Mouse (Mus musculus): Measurements from ENCODE around the gene Ptprg. TPM values are rescaled to one million over a fixed set of nuclear protein-coding genes. Genes with fewer than 3 reads are reported as not detected.

Ptprg gene
- polyA plus RNA-seq, 1 experiment = 12.1 TPM

DNA sequence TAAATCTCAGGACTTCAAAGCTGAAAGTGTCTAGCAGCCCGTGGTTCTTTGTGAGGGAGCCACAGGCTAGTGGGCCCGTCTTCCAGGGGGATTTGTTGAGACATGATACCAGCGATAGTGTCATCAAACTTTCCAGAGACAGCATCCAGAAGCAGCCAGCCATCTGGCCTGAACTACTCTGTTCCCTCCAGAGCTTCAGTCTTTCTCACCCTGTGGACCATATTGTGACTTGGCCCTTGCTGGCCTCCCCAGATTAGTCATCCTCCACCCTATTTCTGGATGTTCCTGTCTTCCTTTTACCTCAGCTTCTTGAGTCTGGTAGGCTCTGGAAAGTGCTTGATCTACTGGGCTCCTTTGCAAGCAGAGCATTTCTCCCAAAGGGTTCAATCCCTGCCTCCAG is 333.1 kb downstream of the Ptprg start:
- Histone ChIP-seq H3K27ac (ENCODE audit: control insufficient read depth, insufficient read depth, low read depth, low read length) (no peak overlapping the region), H3K4me3 (ENCODE audit: control insufficient read depth, low read depth, low read length) (no peak overlapping the region), H3K27me3 (ENCODE audit: control insufficient read depth, insufficient read depth, low read length) (no peaks in the 10 kb centered on the region), H3K36me3 (ENCODE audit: control insufficient read depth, insufficient read depth, low read length) (no peaks in the 10 kb centered on the region), H3K4me1 (ENCODE audit: control insufficient read depth, insufficient read depth, low read length) (no peaks in the 10 kb centered on the region)
- no peak for TF ChIP-seq CTCF (IDR thresholded peaks at IDR 0.05; ENCODE audit: control insufficient read depth, insufficient read depth, insufficient replicate concordance, low read depth, low read length)
- no peak for TF ChIP-seq POLR2A (IDR thresholded peaks at IDR 0.05; ENCODE audit: control insufficient read depth, low read depth, low read length)

DNA sequence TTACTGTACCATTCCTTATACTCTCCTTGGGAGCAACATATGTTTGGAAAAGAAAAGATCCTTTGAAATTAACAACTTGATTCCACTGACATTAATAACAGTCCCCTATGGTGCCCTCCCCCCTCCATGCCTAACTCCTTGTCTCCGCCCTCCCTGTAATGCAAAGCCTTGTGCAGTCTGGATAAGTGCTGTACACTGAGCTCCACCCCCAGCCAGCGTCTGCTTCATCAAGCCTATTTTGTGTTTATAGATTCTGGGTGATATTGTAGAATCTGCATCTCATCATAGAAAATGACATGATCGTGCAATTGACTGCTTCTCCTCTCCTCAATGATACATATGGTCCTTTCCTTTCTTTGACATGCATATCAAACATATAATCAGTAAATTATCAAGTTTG is 337.6 kb downstream of the Ptprg start:
- Histone ChIP-seq H3K27me3 (ENCODE audit: control insufficient read depth, insufficient read depth, low read length) (no peaks in the 10 kb centered on the region), H3K4me1 (ENCODE audit: control insufficient read depth, insufficient read depth, low read length) (no peaks in the 10 kb centered on the region; the same call in 1 of the 2 replicates), H3K27ac (ENCODE audit: control insufficient read depth, insufficient read depth, low read depth, low read length) (no peak overlapping the region), H3K36me3 (ENCODE audit: control insufficient read depth, insufficient read depth, low read length) (no peaks in the 10 kb centered on the region), H3K4me3 (ENCODE audit: control insufficient read depth, low read depth, low read length) (no peak overlapping the region)
- TF ChIP-seq CTCF (IDR thresholded peaks at IDR 0.05; ENCODE audit: control insufficient read depth, insufficient read depth, insufficient replicate concordance, low read depth, low read length) (no peak), POLR2A (IDR thresholded peaks at IDR 0.05; ENCODE audit: control insufficient read depth, low read depth, low read length) (no peak)

DNA sequence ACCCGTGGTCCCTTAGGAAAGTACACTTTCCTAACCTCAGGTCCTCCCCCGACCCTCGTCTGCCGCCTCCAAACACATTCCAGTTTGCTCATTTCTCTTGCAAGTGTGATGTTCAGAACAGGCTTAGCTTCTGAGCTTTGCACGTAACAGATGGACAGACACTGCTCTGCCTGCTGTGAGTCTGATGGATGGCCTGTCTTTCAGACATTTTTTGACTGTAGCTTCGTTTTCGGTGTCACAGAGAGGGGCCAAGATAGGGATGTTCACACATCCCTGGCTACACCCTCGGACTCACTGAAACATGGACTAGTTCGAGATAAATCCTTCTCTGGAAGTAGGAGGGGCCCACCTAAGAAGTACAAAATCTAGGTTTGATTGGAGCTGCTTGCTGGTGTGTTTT is 339.3 kb downstream of the Ptprg start:
- no peak for TF ChIP-seq POLR2A (IDR thresholded peaks at IDR 0.05; ENCODE audit: control insufficient read depth, low read depth, low read length)
- TF ChIP-seq CTCF (IDR thresholded peaks at IDR 0.05; ENCODE audit: control insufficient read depth, insufficient read depth, insufficient replicate concordance, low read depth, low read length) = no peak
- Histone ChIP-seq H3K27ac (ENCODE audit: control insufficient read depth, insufficient read depth, low read depth, low read length) (no peak overlapping the region), H3K4me3 (ENCODE audit: control insufficient read depth, low read depth, low read length) (no peak overlapping the region), H3K36me3 (ENCODE audit: control insufficient read depth, insufficient read depth, low read length) (no peaks in the 10 kb centered on the region), H3K27me3 (ENCODE audit: control insufficient read depth, insufficient read depth, low read length) (no peaks in the 10 kb centered on the region), H3K4me1 (ENCODE audit: control insufficient read depth, insufficient read depth, low read length) (no peaks in the 10 kb centered on the region; the same call in 1 of the 2 replicates)

DNA sequence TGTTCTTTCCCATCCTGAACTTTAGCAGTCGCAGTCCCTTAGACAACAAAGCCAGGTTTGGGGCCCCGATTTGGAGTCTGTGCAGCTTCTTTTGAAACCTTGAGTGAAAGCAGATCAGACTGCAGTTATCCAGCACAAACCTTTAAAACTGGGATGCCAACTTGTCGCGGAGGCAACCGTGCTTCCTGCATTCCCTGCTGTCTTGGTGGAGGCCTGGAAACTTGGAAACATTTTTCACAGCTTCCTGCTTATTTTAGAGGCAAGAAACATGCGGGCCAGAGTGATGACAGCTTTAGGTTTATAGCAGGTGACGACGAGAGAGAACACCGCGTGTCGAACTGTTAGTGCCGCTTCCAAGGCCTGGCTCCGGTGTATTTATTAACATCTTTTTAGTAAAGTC is 342.2 kb downstream of the Ptprg start:
- H3K4me3 ChIP-seq (ENCODE audit: control insufficient read depth, low read depth, low read length) = no peak overlapping the region
- no peaks in the 10 kb centered on the region for H3K27me3 ChIP-seq (ENCODE audit: control insufficient read depth, insufficient read depth, low read length)
- H3K27ac ChIP-seq (ENCODE audit: control insufficient read depth, insufficient read depth, low read depth, low read length) = no peak overlapping the region
- TF ChIP-seq POLR2A (IDR thresholded peaks at IDR 0.05; ENCODE audit: control insufficient read depth, low read depth, low read length) (no peak), CTCF (IDR thresholded peaks at IDR 0.05; ENCODE audit: control insufficient read depth, insufficient read depth, insufficient replicate concordance, low read depth, low read length) (no peak)
- H3K4me1 ChIP-seq (ENCODE audit: control insufficient read depth, insufficient read depth, low read length) = no peaks in the 10 kb centered on the region; the same call in 1 of the 2 replicates
- H3K36me3 ChIP-seq (ENCODE audit: control insufficient read depth, insufficient read depth, low read length) = no peaks in the 10 kb centered on the region

DNA sequence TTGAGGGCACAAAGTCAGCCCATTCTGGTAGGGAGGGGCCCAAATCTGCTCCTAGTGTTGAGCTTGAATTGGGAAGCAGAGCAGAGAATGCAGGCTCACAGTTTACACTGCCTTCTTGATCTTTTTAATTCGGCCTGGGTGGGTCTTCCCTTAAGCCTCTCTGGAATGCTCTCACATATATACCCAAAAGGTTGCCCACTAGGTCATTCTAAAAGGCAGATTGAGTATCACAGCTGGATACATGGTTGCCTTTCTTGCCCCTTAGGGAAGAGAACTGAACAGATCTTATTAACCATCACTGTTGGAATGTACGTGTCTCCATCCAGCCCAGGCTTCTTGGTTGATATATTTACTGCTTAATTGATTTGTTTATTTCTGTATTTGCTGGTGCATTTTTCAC is 349.5 kb downstream of the Ptprg start:
- H3K27me3 ChIP-seq (ENCODE audit: control insufficient read depth, insufficient read depth, low read length) = no peaks in the 10 kb centered on the region
- TF ChIP-seq POLR2A (IDR thresholded peaks at IDR 0.05; ENCODE audit: control insufficient read depth, low read depth, low read length) (no peak), CTCF (IDR thresholded peaks at IDR 0.05; ENCODE audit: control insufficient read depth, insufficient read depth, insufficient replicate concordance, low read depth, low read length) (no peak)
- no peaks in the 10 kb centered on the region for H3K36me3 ChIP-seq (ENCODE audit: control insufficient read depth, insufficient read depth, low read length)
- H3K4me3 ChIP-seq (ENCODE audit: control insufficient read depth, low read depth, low read length) = no peak overlapping the region
- no peak overlapping the region for H3K27ac ChIP-seq (ENCODE audit: control insufficient read depth, insufficient read depth, low read depth, low read length)
- H3K4me1 ChIP-seq (ENCODE audit: control insufficient read depth, insufficient read depth, low read length) = no peaks in the 10 kb centered on the region

DNA sequence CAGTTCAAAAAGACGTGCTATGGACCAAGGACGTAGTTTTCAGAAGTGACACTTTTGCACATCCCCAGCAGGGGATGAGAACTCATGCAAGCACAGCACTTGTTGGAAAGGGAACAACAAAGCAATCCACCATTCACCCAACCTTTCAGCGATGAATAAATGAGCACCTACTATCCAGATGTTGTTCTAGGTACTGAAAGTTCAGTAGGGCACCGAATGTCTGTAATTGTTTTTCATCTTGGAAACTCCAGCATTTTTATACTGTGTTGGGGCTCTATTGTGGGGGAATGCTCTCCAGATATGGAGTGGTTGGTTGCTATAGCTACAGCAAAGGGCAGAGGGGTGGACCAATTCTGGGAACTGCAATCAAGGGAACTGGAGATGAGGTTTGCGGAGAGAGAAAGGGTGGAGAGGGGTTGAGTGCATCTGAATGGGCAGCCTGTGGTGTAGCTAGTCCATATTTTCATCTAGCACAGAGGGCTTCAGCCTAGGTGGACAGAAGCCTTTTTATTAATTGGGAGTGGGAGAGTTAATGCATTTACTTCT is 352.9 kb downstream of the Ptprg start:
- Histone ChIP-seq H3K27me3 (ENCODE audit: control insufficient read depth, insufficient read depth, low read length) (no peaks in the 10 kb centered on the region), H3K27ac (ENCODE audit: control insufficient read depth, insufficient read depth, low read depth, low read length) (no peak overlapping the region), H3K36me3 (ENCODE audit: control insufficient read depth, insufficient read depth, low read length) (no peaks in the 10 kb centered on the region), H3K4me1 (ENCODE audit: control insufficient read depth, insufficient read depth, low read length) (no peaks in the 10 kb centered on the region), H3K4me3 (ENCODE audit: control insufficient read depth, low read depth, low read length) (no peak overlapping the region)
- TF ChIP-seq POLR2A (IDR thresholded peaks at IDR 0.05; ENCODE audit: control insufficient read depth, low read depth, low read length) (no peak), CTCF (IDR thresholded peaks at IDR 0.05; ENCODE audit: control insufficient read depth, insufficient read depth, insufficient replicate concordance, low read depth, low read length) (no peak)

DNA sequence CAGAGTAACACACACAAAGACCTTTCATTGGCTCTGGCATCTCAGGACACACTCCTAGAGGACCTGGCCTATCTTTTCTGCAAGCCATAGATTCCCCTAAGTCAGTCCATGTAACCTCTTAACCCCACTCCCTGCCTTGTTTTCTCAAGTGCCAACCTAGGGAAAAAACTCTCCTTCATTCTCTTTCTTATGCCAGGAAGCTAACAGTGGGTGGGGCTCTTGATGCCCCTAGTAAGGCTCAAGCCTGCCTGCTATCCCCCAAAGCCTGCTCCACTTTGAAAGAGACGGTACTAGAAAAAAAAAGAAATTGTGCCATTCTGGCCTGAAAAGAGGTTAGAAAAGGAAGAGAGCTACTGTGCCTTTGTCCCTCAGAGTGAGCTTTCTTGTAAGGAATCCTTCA is 358.9 kb downstream of the Ptprg start:
- Histone ChIP-seq H3K4me1 (ENCODE audit: control insufficient read depth, insufficient read depth, low read length) (no peaks in the 10 kb centered on the region), H3K4me3 (ENCODE audit: control insufficient read depth, low read depth, low read length) (no peak overlapping the region), H3K27me3 (ENCODE audit: control insufficient read depth, insufficient read depth, low read length) (no peaks in the 10 kb centered on the region), H3K27ac (ENCODE audit: control insufficient read depth, insufficient read depth, low read depth, low read length) (no peak overlapping the region), H3K36me3 (ENCODE audit: control insufficient read depth, insufficient read depth, low read length) (no peaks in the 10 kb centered on the region)
- TF ChIP-seq POLR2A (IDR thresholded peaks at IDR 0.05; ENCODE audit: control insufficient read depth, low read depth, low read length) (no peak), CTCF (IDR thresholded peaks at IDR 0.05; ENCODE audit: control insufficient read depth, insufficient read depth, insufficient replicate concordance, low read depth, low read length) (no peak)

DNA sequence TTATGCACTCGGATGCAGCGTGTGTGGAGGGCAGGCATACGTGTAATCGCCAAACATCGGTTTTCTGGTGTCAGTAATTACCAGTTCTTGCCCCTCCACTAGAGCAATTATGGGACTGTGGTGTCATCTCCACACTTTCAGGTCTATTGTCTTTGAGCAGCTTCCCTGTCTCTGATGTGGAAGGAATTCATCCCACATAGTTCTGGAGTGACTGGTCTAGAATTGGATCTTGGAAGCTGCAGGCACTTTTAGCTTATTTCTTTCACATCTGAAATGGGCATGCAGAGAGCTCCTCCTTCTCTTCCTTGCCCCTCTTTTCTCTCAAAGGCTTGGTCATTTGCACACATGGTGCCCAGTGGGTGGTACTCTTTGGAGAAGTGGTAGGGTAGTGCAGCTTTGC is 363.9 kb downstream of the Ptprg start:
- no peaks in the 10 kb centered on the region for H3K36me3 ChIP-seq (ENCODE audit: control insufficient read depth, insufficient read depth, low read length)
- H3K4me3 ChIP-seq (ENCODE audit: control insufficient read depth, low read depth, low read length) = no peak overlapping the region
- no peak overlapping the region for H3K27ac ChIP-seq (ENCODE audit: control insufficient read depth, insufficient read depth, low read depth, low read length)
- no peaks in the 10 kb centered on the region for H3K27me3 ChIP-seq (ENCODE audit: control insufficient read depth, insufficient read depth, low read length)
- no peaks in the 10 kb centered on the region for H3K4me1 ChIP-seq (ENCODE audit: control insufficient read depth, insufficient read depth, low read length)
- TF ChIP-seq CTCF (IDR thresholded peaks at IDR 0.05; ENCODE audit: control insufficient read depth, insufficient read depth, insufficient replicate concordance, low read depth, low read length) (no peak), POLR2A (IDR thresholded peaks at IDR 0.05; ENCODE audit: control insufficient read depth, low read depth, low read length) (no peak)
